Mouse (Mus musculus) adrenal gland, postnatal 10 days (tissue): ENCODE results near the gene Rbms3. TPM values are rescaled to one million over a fixed set of nuclear protein-coding genes. Genes with fewer than 3 reads are reported as not detected.

Source experiments
- DNase-seq: peaks from one replicate; pipeline ENCODE4 v3.0.0; 2021; ENCODE audit warnings: mixed read lengths
- total RNA-seq, 2 experiments: library from RNA; stranded (reverse); gene quantifications; 2 replicates each; pipeline ENCODE4 v1.2.3; 2021

Gene Rbms3
- total RNA-seq, 2 experiments from 2014 or later, result 26.0 to 36.4 TPM

- no peak for DNase-seq
Observed at GRCm38 (mm10) chr9:117187116-117188034, 442.3 kb downstream of the Rbms3 start.

- DNase-seq, result no peak
Observed at GRCm38 (mm10) chr9:117180658-117181057, 449.1 kb downstream of the Rbms3 start.

- DNase-seq, result no peak
Observed at GRCm38 (mm10) chr9:117178366-117178765, 451.3 kb downstream of the Rbms3 start.

- DNase-seq, result no peak
Observed at GRCm38 (mm10) chr9:117172526-117172925, 457.2 kb downstream of the Rbms3 start.

GRCm38 (mm10) chr9:117169196-117169595 lies 460.5 kb downstream of the Rbms3 start:
- DNase-seq, result no peak

- peak; percentile 42 for DNase-seq
Observed at GRCm38 (mm10) chr9:117163143-117163542, 466.6 kb downstream of the Rbms3 start.

GRCm38 (mm10) chr9:117161150-117161549 lies 468.6 kb downstream of the Rbms3 start:
- DNase-seq, result no peak

GRCm38 (mm10) chr9:117156330-117156905 lies 473.3 kb downstream of the Rbms3 start:
- no peak for DNase-seq

GRCm38 (mm10) chr9:117154590-117154989 lies 475.1 kb downstream of the Rbms3 start:
- DNase-seq, result no peak

- no peak for DNase-seq
Observed at GRCm38 (mm10) chr9:117153686-117154274, 475.9 kb downstream of the Rbms3 start.

- DNase-seq, result no peak
Observed at GRCm38 (mm10) chr9:117151951-117152350, 477.8 kb downstream of the Rbms3 start.

GRCm38 (mm10) chr9:117144057-117144723 lies 485.5 kb downstream of the Rbms3 start:
- DNase-seq, result no peak

- no peak for DNase-seq
Observed at GRCm38 (mm10) chr9:117139971-117140370, 489.7 kb downstream of the Rbms3 start.

GRCm38 (mm10) chr9:117136410-117136809 lies 493.3 kb downstream of the Rbms3 start:
- DNase-seq, result no peak

- peak; percentile 12 for DNase-seq
Observed at GRCm38 (mm10) chr9:117134043-117134442, 495.7 kb downstream of the Rbms3 start.

GRCm38 (mm10) chr9:117126816-117127215 lies 502.9 kb downstream of the Rbms3 start:
- DNase-seq, result no peak

- DNase-seq, result no peak
Observed at GRCm38 (mm10) chr9:117125844-117126243, 503.9 kb downstream of the Rbms3 start.

GRCm38 (mm10) chr9:117121572-117121971 lies 508.1 kb downstream of the Rbms3 start:
- DNase-seq, result no peak

GRCm38 (mm10) chr9:117117181-117117729 lies 512.5 kb downstream of the Rbms3 start:
- peak; percentile 6 for DNase-seq

GRCm38 (mm10) chr9:117115609-117116008 lies 514.1 kb downstream of the Rbms3 start:
- DNase-seq, result no peak

GRCm38 (mm10) chr9:117113592-117113991 lies 516.1 kb downstream of the Rbms3 start:
- DNase-seq, result no peak

GRCm38 (mm10) chr9:117107926-117108325 lies 521.8 kb downstream of the Rbms3 start:
- no peak for DNase-seq
